Mouse (Mus musculus) urinary bladder, adult 18-20 months (tissue): ENCODE measurements around the gene Spop.
"Not testable (repeated sequence)": the region's sequence is repeated elsewhere in the genome, so short reads cannot be mapped to it uniquely, and the experiment has no call there.

Experiments used
- DNase-seq, 2 experiments: peaks; one replicate each; pipeline ENCODE4 v3.0.0; 2022; ENCODE audit warnings: low spot score in 2 of 2, mixed read lengths in 2 of 2

Gene Spop

DNA sequence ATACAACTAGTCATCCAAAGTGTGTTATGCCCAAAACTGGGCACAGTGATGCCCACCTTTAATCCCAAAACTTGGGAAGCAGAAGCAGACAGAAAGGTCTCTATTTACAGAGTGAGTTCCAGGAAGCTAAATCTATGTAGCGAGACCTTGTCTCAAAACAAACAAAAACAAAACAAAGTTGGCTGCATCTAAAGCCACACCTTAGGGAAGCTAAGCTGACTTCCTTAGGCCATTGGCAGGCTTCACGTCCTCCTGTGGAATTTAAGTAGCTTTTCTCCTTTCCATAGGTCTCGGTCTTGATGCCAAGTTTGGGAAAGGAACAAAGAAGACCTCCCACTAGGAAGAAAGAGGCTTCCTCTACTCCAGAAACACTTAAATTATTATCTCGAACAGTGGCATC is 22.7 kb upstream of the Spop start:
- DNase-seq = no peak

DNA sequence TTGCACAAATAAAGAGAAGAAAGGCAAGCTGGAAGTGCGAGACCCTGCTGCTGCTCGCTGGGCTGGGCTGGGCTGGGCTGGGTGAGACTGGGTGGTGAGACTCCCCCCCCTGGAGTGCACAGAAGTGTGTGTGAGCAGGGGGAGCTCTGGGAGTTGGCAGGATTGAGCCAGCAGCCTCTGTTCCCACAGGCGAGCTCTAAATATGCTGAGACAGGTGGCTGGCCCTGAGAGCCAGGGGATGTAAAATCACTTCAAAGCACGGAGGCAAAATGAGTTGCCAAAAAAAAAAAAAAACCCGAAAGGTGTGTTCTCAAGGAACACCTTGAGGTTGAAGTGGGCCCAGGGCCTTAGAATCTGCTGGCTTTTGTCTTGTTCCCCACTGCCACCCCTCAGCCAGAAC is 22.1 kb upstream of the Spop start:
- DNase-seq = no peak

DNA sequence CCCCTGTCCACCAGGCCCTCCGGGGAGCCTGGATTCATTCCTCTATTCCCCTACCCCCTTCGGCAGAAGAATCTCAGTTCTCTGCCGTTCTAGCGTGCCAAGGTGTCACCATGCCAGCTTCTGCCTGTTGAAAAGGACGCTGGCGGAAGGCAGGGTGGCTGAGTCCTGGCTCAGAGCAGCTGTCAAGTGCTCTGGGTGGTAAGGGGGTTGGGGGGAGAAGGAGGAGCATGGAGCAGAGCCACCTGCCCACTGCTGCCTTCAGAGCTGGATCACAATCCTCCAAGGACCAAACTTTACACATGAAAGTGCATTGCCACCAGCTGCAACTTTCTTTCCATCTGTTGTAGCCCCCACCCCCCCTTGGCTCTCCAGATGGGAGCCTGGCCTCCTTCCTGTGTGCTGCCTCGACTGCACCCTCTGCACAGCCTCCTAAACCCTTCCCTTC is 21.6 kb upstream of the Spop start:
- DNase-seq = no peak

DNA sequence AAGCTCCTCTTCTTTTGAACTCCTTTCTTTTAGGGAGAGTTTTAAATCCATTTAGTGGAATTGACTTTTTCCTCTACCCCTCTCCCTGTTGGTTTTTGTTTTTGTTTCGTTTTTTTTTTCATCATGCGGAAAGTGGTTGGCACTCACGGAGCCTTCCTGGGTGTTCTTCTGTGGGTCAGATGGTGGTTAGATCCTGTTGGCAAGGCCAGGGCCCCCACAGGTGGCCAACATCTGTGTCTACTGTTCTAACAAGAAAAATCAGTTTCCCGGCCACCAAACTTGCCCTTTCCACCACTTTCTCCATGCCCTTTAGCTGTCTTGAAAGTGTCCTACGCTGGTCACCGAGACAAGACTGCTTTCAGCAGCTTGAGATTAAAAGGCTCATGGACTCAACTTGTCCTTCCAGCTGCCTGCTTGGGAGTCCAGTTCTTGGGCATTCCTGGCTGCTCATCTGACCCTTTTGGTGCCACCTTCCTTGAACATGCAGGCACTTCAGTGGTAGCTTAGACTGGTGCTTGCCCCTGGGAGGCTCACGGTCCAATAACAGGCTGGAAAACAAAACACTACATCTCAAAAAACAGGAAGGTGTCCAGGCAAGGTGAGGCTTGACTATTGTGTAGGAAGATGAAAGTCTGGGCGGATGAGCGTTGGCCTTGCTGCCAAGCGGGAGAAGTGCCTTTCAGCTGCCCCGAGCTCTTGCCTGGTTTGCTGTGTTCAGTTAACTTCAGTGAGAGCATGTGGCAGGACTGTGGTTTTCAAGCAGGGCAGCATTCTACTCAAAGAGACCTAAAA is 21.0 kb upstream of the Spop start:
- no peak for DNase-seq

DNA sequence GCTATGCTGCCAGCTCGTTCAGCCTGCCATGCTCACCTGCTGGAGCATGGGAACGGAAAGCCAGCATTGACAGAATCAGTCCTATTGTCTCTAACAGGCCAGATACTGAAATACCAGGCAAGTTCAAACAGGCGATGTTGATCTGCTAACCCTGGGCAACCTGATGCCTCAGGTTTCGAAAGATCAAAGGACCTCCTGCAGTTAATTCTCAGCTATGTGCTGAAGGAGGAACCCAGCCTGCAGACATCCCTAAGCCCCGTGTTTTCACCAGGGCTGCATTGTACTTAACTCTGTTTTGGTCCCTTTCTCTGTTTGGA is 20.4 kb upstream of the Spop start:
- DNase-seq = no peak

DNA sequence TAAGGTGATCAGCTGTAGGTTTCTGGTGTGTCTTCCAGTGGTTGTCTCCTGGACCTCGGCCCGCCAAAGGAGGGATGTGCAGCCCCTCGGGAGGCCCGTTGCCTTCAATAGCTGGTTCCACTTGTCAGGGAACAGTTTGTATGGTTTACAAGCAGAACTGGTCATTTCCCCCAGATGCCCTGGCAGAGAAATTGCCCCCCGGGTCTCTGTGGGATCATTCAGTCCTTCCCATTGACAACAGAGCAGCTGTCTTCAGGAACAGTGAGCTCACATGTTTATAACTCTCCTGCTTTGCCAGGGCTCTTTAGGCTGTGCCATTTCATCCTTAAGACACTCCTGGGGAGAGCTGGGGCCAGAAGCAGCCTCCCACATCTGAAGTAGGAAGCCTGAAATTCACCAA is 19.8 kb upstream of the Spop start:
- no peak for DNase-seq

DNA sequence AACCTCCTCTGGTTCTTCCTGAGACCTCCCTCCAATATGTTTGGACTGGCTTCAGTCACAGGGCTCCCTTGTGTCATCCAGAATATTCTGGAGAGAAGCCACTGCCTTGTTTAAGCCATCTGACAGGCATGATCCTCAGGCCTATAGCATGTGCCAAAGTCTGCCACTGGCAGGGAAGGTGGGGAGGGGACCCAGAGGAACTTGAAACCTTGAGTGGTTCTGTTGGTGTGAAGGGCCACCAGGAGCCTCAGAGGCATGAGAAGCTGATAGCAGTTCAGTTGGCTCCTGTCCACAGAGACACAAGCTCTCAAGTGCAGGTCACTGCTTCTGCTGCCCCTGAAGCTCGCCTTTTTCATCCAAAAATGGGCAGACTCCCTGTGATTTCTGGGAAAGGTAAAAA is 17.3 kb upstream of the Spop start:
- DNase-seq = no peak

DNA sequence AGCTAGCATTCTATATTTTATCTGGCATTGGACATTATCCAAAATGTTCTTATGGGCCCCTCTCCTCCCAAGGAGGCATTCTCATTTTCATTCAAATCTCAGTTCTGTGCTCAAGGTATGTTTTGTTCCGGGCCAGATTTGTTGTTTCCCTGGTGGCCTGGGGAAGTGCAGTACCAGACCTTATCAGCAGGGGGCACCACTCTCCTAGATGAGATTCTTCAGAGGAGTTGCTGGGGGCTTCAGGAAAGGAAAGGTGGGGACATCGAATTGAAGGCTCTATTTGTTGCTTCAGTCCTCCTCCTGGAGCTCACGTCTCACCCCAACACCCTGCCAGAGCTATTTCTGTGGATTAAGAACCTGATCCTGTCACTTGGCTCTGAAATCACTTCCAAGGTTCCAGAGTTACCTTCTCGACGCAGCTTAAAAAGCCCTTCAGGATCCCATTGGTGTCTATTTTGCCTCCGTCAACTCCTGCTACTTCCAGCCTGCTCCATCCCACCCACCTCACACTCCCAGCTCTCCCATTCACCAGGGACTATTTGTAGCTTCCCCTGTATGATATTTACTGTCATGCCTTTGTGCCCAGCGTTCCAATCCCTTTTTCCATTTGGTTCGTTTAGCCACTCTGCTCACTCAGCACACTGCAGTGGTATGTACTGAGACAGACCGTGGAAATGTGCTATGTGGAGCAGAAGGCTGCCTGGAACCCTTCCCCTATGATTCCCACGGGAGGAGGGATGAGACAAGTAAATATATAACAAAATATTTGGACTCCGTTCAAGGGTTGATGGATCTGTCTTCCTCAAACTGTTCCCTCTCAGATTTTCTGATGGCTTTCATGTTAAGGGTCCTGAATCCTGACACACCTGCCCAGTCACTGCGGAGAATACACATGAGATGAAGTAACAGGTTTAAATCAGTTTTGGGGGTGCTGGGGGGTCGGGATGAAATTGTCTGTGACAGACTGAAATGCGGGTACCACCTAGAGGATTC is 15.7 kb upstream of the Spop start:
- peak in 1 of 2 experiments; percentile 69 for DNase-seq

DNA sequence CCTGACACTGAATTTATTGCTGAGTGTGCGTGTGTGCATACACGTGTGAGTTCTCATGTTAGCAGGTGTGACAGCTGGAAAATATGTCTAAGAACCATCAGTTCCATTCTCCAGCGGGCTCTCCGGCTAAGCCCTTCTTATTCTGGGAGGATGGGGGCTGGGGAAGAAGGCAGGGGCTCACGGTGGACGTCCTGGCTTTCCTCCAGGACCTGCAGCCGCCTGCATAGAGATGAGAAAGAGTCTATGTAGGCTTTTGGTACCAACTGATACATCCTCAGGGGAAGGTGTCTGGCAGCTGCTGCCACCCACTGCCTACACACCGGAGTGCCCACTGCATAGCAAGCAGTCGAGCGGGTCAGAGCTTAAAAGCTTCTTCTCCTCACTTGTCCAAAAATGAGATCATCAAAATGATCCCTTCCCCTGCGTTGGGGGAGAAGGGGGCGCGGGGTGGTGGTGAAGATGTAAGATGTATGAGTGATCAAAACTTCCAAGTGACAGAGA is 14.3 kb upstream of the Spop start:
- DNase-seq = no peak

DNA sequence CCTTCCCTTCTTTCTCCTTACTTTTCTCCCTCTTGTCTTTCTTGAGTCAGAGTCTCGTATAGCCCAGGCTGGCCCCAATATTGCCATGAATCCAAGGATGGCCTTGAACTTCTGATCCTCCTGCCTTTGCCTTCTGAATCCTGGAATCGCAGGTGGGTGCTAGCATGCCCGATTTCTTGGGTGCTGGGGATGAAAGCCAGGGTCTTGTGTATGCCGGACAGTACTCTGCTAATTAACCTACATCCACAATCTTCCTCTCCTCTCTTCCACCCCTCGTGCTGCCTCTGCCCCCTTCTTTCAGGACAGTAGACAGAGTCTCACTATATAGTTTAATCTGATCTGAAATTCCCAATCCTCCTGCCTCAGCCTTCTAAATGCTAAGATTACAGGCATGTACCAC is 12.3 kb upstream of the Spop start:
- DNase-seq = no peak

DNA sequence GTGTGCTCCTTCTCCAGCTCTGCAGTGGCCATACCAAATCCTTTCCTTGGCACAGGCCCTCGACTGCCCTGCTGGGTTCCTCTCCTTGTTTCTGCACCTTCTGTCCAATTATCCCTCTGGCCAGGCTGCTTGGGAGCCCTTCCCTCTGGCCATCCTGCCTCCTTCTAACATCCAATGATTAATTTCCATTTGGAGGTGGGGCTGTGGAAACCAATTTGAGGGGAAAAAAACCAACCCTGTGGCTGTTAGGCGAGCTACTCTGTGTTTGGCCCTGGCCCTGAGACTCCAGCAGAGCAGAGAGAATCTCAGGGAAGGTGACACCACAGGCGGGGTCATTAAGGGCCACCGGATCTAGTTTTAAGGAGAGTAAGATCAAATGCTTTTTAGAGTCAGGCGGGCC is 11.7 kb upstream of the Spop start:
- no peak for DNase-seq

DNA sequence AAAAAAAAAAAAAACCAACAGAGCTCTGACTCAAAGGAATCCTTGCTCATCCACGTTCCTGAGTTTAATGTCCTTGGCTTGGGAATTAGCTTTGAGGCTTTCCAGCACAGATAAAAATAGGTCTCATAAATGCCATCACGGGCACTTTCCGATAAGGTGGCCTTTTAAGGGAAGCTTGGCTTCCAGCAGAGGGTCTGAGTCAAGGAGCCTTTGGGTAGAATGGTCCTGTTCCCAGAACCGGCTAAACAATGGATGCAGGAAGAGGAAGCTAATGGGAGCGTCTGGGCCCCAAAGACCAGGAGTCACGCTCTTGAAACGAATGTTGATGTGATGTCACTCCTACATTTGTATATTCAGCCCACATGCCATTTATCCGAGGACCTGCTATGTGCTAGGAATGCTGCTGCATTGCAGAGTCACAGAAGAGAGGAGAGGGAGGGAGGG is 11.2 kb upstream of the Spop start:
- peak in 1 of 2 experiments; percentile 42 for DNase-seq

DNA sequence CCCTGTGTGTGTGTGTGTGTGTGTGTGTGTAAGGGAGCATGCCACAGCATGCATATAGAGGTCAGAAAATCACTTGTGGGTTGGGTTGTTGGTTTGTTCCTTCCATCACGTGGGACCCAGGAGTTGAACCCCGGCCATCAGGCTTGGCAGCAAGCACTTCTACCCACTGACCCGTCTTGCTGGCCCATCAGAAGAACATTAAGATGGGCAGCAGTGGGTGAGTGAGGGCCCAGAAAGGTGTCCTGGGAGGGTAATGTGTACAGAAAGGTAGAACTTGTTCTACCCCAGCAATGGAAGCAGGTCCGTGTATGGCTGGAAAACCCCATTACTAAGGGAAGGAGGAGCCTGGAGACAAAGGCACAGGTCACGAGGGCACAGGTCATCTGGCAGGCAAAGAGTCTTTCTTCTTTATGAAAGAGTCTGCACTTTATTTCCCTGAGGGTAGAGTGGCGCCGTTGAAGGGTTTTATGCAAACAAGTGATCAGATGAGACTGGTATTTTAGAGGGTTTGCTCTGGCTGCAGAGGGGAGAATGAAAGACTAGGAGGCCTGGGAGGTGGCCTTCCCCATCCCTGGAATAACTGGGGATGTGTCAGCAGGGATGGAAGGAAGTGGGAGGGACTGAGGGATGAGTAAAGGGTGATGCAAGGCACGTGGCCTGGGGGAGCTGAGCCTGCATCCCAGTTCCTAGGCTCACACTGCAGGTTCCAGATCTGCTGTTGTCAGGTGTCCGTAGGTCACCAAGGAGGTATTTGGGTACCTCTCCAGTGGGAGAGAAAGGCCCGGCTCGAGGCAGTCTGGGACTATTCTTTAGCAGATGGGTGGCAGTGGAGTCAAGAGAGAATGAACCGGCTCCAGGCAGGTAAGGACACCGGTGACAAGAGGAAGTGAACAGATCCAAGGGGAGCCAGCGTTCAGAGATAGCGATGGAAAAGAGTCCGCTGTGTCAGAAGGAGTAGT is 10.2 kb upstream of the Spop start:
- no peak for DNase-seq

DNA sequence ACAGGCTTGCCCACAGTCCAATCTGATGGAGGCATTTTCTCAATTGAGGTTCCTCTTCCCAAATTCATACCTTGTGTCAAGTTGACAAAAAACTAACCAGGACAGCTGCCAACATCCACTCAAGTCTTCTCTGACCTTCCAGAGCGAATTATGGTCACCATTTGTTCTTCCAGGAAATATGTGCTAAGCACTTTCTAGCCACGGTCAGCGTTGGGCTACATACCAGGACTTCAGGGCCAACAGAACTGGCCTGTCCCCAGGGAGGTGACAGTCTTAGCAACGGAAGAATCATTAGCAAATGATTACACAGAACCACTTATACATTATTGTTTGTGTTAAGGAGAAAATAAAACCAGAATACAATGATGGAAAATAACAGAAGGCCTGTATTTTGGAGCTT is 8.1 kb upstream of the Spop start:
- DNase-seq = no peak

DNA sequence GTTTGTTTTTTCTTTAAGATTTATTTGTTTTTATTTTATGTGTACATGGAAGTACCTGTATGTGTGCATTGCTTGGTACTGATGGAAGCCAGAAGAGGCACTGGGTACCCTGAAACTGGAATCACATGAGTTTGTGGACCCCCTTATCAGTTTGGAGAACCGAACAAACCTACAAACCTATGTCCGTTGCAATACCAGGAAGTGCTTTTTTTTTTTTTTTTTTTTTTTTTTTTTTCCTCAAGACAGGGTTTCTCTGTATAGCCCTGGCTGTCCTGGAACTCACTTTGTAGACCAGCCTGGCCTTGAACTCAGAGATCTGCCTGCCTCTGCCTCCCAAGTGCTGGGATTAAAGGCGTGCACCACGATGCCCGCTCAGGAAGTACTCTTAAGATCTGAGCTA is 7.5 kb upstream of the Spop start:
- not testable (repeated sequence) for DNase-seq

DNA sequence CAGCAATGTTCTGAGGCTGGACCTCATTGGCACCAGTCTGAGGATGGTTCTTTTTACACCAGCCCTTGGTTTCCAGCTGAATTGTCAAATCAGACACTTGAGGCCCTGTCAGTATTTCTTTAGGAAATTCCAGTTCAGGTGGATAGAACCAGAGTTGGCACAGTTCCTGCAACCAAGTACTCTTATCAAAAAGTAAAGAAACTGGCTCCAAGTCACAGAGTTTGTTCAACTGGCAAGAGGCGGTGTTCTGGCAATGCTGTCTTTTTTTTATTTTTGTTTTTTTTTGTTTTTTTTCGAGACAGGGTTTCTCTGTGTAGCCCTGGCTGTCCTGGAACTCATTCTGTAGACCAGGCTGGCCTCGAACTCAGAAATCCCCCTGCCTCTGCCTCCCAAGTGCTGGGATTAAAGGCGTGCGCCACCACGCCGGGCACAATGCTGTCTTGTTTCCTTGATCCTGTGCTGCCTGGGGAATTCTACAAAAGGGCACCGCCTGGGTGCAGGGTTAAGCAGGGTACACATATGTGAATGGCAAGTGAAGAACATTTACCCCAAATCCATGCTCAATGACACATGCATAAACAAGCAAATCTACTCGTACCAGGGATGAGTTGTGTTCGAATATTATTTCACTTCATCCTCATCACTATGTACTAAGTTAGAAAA is 4.3 kb upstream of the Spop start:
- DNase-seq = no peak

DNA sequence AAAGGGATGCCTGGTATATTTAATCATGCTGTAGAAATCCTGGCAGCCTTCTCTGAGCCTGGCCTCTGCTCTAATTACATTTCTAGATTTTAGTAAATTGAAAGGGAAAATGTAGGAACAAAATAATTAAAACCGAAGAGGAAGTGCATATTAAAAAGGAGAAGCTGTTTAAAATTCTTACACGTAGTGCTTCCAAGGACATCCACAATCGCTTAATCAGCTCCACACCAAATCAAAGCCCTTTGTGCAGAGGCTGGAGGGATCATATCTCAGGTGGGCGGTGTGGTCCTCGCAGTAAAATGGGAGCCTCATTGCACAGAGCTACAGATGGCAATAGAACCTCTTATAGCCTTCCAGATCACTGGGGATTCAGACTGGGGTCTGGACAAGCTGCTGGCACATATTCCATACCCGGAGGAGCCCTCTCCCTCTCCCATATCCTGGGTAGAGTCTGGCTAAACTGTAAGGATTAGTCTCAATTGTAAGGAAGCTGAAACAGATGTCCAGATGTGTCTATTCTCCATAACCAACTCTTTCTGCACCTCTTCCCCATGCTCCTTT is 2.3 kb upstream of the Spop start:
- no peak for DNase-seq

DNA sequence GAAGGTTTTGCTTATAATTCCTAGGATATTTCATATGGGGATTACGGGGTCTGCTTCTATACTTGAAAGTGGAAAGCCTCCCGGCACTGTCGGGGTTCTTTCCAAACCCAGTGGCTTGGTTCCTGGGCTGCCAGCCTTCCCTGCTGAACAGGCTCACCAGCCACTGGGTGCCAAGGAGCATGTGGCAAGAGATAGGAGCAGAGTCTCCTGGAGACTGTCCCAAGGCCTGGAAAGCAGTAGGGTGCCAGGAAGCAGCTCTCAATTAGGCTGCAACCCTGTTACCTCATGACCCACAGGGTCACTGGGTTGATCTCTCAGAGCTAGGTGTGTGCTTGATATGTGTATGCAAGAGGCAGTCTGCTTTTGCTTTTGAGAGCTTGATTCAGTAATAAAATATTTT is 1.3 kb upstream of the Spop start:
- no peak for DNase-seq

DNA sequence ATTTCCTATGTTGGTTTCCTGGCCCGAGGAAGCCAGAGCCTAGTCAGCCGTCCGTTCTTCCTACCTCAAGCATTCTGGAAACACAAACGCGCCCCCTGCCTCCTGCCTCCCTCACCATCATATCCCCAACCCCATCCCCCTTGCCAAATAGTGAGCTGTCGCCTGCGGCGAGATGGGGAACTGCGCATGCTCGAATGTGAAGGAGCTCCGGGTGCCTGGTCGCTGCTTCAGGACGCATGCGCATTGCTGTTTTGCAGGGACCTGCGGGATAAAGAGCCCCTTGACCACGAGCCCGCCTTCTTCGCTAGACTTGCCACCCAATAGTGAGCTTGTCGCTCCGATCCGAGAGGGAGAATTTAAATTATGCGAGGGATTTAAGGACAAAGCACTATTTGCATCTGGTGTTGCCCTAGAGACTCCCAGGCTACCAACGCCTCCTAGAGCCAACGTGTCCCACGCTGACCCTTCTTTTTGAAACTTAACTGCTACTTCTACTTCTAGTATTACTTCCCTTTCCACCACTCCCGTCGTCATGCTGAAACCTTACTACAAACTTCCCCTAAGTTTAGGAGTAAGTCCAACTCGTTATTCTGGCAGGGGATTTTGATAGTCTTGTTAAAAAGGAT is 769 bp downstream of the Spop start:
- peak in 1 of 2 experiments; percentile 91 for DNase-seq

DNA sequence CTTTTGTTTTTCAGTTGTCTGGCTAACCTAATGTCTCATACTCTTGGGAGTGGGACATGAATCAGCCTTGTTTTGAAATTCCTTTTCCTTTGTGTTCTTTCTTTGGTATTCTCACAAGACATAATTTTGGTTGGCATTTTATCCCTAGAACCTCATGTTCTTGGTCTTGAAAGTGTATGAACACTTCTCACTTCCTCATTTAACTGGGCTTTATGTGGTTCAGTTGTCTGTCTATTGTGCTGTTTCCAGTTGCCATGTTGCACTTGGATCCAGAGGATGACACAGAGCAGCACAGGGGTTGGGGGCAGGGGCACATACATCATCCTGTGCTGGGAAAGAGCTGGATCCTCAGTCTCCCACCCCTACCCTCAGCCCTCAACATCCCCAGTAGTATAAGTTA is 2.1 kb downstream of the Spop start:
- DNase-seq = no peak
